Mouse (Mus musculus): ENCODE data around the gene Igsf23. TPM values are rescaled to one million over a fixed set of nuclear protein-coding genes. Genes with fewer than 3 reads are reported as not detected.
"Not testable (repeated sequence)": the region's sequence is repeated elsewhere in the genome, so short reads cannot be mapped to it uniquely, and the experiment has no call there.

The Igsf23 gene
- polyA plus RNA-seq, 1 experiment from 2014 or later: 3.8 TPM

- Histone ChIP-seq H3K9ac (ENCODE audit: low read length) (no peak overlapping the region), H3K9me3 (replicated peaks; ENCODE audit: control insufficient read depth, low read length) (no peaks in the 10 kb centered on the region), H3K36me3 (ENCODE audit: control insufficient read depth, insufficient read depth, low read length) (no peaks in the 10 kb centered on the region), H3K4me1 (ENCODE audit: control insufficient read depth, insufficient read depth, low read length) (no peaks in the 10 kb centered on the region), H3K27ac (ENCODE audit: low read length) (no peak overlapping the region), H3K27me3 (ENCODE audit: control insufficient read depth, insufficient read depth, low read length) (no peaks in the 10 kb centered on the region), H3K4me3 (replicated peaks; ENCODE audit: low read length) (no peak overlapping the region), H3K4me2 (ENCODE audit: low read depth, low read length) (no peak overlapping the region)
- ATAC-seq (ENCODE audit: insufficient read depth, low FRiP score): peak; percentile 48; the same call in 1 of the 2 replicates
- WGBS: 14% methylated on average over 5 of the region's 6 CpGs
Observed at GRCm38 (mm10) chr7:19940256-19940655, 10.3 kb downstream of the Igsf23 start.

DNA sequence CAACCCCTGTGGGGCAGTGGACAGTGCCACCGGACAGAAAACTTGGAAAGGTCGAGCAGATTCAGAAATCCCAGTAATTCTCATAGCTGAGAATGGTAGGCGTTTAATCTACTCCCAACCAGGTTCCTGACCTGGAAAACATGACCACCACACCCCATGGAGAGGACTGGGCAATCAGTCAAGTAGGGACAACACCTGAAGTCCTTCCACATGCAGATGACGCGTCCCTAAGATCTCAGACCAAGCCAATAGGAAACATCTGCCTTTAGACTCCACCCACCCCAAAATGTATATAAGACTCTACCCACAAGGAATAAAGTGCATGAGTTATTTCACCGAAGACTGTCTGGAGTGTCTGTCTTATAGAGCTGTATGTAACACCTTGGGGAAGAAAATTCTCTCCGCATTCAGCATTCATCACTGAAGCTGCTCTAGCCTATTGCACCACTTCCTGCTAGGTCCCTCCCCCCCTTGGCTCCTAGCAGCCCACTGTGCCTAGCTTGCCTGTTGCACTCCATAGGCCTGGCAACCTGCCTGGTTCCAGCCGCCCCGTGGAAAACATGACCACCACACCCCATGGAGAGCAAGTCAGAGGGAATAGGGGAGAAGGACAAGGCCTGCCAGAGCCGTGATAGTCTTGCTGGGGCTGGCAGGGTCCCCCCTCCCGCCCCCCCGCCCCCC is 10.9 kb downstream of the Igsf23 start:
- peak; percentile 51; the same call in 1 of the 2 replicates for ATAC-seq (ENCODE audit: insufficient read depth, low FRiP score)
- Histone ChIP-seq H3K27me3 (ENCODE audit: control insufficient read depth, insufficient read depth, low read length) (no peaks in the 10 kb centered on the region), H3K36me3 (ENCODE audit: control insufficient read depth, insufficient read depth, low read length) (no peaks in the 10 kb centered on the region), H3K4me1 (ENCODE audit: control insufficient read depth, insufficient read depth, low read length) (no peaks in the 10 kb centered on the region), H3K4me2 (ENCODE audit: low read depth, low read length) (no peak overlapping the region), H3K9me3 (replicated peaks; ENCODE audit: control insufficient read depth, low read length) (no peaks in the 10 kb centered on the region), H3K27ac (ENCODE audit: low read length) (no peak overlapping the region), H3K9ac (ENCODE audit: low read length) (no peak overlapping the region), H3K4me3 (replicated peaks; ENCODE audit: low read length) (no peak overlapping the region)
- 47% methylated on average over 11 of the region's 12 CpGs for WGBS

DNA sequence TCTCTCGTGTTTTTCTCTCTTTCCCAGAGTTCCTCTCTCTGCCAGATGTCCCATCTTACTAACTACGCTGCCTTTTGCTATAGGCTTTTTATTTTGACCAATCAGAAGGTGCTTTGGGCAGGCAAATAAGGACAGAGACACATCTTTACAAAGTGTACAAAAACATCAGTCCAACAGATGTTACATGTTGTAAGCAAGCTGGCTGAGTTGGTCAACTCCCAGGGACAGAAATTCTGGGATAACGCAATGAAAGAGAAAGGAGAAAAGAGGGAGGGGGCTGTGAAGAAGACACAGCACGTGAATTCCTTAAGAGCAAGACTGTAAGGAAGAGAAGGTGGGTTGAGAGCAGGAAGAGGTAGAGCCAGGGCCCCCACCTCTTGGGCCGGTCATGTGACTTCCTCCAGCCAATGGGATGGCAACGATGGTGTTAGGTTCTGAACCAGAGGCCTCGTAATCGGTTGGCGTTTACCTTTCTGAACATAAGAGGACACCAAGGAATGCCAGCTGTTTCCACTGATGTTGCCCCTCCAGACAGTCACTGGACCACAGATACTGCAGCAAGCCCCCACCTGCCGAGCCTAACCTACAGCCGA is 13.2 kb downstream of the Igsf23 start:
- Histone ChIP-seq H3K4me1 (ENCODE audit: control insufficient read depth, insufficient read depth, low read length) (peaks cover 5% of the 10 kb centered on the region), H3K36me3 (ENCODE audit: control insufficient read depth, insufficient read depth, low read length) (no peaks in the 10 kb centered on the region), H3K9me3 (replicated peaks; ENCODE audit: control insufficient read depth, low read length) (no peaks in the 10 kb centered on the region), H3K27ac (ENCODE audit: low read length) (no peak overlapping the region), H3K9ac (ENCODE audit: low read length) (no peak overlapping the region), H3K4me2 (ENCODE audit: low read depth, low read length) (no peak overlapping the region), H3K27me3 (ENCODE audit: control insufficient read depth, insufficient read depth, low read length) (no peaks in the 10 kb centered on the region), H3K4me3 (replicated peaks; ENCODE audit: low read length) (no peak overlapping the region)
- 80% methylated on average over 11 of the region's 11 CpGs for WGBS
- ATAC-seq (ENCODE audit: insufficient read depth, low FRiP score): no peak

DNA sequence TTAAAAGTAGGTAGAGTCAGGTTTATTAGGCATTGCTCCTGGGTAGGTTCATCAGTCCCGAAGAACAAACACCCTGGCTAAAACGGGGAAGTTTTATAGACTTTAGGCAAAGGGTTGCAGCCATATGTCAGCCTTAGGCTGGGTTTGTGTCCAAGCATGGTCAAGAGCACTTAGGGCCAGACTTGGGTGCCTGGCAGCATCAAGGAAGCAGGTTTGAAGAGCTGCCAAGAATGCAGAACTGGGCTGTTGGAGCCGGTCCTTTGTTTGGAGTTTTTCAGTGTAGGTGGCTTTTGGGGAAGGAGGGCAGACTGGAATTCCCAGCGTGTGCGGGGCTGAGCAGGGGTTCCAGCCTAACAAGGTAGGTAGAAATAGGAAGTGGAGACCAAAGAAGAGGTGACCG is 14.6 kb downstream of the Igsf23 start:
- no peak overlapping the region for H3K4me3 ChIP-seq (replicated peaks; ENCODE audit: low read length)
- H3K27me3 ChIP-seq (ENCODE audit: control insufficient read depth, insufficient read depth, low read length): no peaks in the 10 kb centered on the region
- no peaks in the 10 kb centered on the region for H3K36me3 ChIP-seq (ENCODE audit: control insufficient read depth, insufficient read depth, low read length)
- peaks cover 5% of the 10 kb centered on the region for H3K4me1 ChIP-seq (ENCODE audit: control insufficient read depth, insufficient read depth, low read length)
- H3K9ac ChIP-seq (ENCODE audit: low read length): no peak overlapping the region
- 61% methylated on average over 6 of the region's 6 CpGs for WGBS
- no peaks in the 10 kb centered on the region for H3K9me3 ChIP-seq (replicated peaks; ENCODE audit: control insufficient read depth, low read length)
- no peak for ATAC-seq (ENCODE audit: insufficient read depth, low FRiP score)
- peak overlapping the region; percentile 6; the same call in 1 of the 2 replicates for H3K27ac ChIP-seq (ENCODE audit: low read length)
- H3K4me2 ChIP-seq (ENCODE audit: low read depth, low read length): no peak overlapping the region

DNA sequence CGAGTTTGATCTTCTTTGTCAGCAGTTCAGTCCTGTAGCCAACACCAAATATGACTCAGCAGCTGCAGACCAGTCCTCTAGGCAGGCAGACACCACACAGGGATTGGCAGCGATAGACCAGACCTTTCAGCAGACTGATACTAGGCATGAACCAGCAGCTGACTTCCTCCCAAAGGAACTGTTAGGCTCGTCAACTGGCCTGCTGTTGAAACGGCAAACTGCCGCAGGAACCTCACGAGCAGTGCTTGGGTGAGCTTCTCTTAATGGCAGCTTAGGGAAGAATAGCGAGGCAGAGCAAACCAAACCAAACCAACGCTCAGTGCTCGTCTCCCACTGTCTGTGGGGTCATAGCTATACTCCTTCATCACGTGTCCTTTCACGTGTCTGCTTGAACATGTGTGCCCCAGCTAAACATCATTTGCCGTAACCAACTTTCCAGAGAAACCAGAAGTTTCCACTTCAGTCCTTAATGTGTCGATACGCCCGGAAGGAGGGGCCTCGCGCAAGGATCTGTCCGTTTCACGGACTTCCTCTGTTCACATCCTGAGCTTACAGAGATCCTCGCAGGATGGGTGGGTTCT is 15.3 kb downstream of the Igsf23 start:
- Histone ChIP-seq H3K36me3 (ENCODE audit: control insufficient read depth, insufficient read depth, low read length) (no peaks in the 10 kb centered on the region), H3K27ac (ENCODE audit: low read length) (peak overlapping the region; percentile 0; the same call in 1 of the 2 replicates)
- WGBS: 67% methylated on average over 20 of the region's 20 CpGs

GRCm38 (mm10) chr7:19932877-19933809 is 17.4 kb downstream of the Igsf23 start:
- Histone ChIP-seq H3K4me2 (ENCODE audit: low read depth, low read length) (peak overlapping the region; percentile 49), H3K9me3 (replicated peaks; ENCODE audit: control insufficient read depth, low read length) (no peaks in the 10 kb centered on the region), H3K27ac (ENCODE audit: low read length) (peak overlapping the region; percentile 62), H3K27me3 (ENCODE audit: control insufficient read depth, insufficient read depth, low read length) (no peaks in the 10 kb centered on the region), H3K36me3 (ENCODE audit: control insufficient read depth, insufficient read depth, low read length) (no peaks in the 10 kb centered on the region), H3K9ac (ENCODE audit: low read length) (peak overlapping the region; percentile 46; the same call in 1 of the 2 replicates), H3K4me1 (ENCODE audit: control insufficient read depth, insufficient read depth, low read length) (peaks cover 5% of the 10 kb centered on the region), H3K4me3 (replicated peaks; ENCODE audit: low read length) (peak overlapping the region; percentile 27; the same call in 1 of the 2 replicates)
- peak; percentile 89 for ATAC-seq (ENCODE audit: insufficient read depth, low FRiP score)
- WGBS: 14% methylated on average over 21 of the region's 21 CpGs

More for the DNA sequence above, 15.3 kb downstream of the Igsf23 start:
- Histone ChIP-seq H3K4me2 (ENCODE audit: low read depth, low read length) (no peak overlapping the region), H3K27me3 (ENCODE audit: control insufficient read depth, insufficient read depth, low read length) (no peaks in the 10 kb centered on the region), H3K9me3 (replicated peaks; ENCODE audit: control insufficient read depth, low read length) (no peaks in the 10 kb centered on the region), H3K4me1 (ENCODE audit: control insufficient read depth, insufficient read depth, low read length) (peaks cover 5% of the 10 kb centered on the region), H3K9ac (ENCODE audit: low read length) (no peak overlapping the region), H3K4me3 (replicated peaks; ENCODE audit: low read length) (no peak overlapping the region)
- no peak for ATAC-seq (ENCODE audit: insufficient read depth, low FRiP score)

DNA sequence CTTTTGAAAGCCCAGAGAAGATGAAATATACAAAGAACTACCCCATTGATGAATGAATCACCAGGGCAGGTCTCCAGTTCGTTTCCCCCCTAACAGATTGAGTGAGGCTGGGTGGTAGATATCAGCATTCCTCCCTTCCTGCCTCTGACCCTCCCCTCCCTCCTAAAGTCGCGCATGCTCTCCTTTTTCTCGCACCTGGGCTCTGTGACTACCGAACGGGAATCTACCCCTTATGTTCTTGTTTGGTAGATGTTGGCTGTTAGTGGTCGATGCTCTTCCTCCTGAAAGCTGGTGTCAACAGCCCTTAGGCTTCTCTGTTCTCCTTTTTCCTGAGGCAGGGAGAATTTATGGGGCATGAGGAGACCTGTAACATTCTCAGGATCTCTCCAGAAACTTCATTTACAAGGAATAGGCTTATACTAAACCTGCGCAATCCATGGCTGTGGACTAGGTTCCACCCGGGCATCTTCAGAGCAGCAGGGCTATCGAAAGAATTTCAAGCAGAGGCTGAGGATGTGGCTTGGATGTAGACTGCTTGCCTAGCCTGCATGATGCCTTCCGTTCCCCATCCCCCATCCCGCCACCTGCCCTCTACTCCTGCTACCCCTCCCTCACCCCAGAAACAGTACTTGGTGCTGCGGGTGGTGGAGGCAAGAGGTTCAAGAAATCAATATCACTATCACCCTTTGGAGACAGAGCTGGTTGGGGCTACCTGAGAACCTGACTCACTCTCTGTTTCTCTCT is 18.3 kb downstream of the Igsf23 start:
- Histone ChIP-seq H3K9ac (ENCODE audit: low read length) (no peak overlapping the region), H3K4me1 (ENCODE audit: control insufficient read depth, insufficient read depth, low read length) (peaks cover 5% of the 10 kb centered on the region), H3K4me2 (ENCODE audit: low read depth, low read length) (no peak overlapping the region; the same call in 1 of the 2 replicates), H3K9me3 (replicated peaks; ENCODE audit: control insufficient read depth, low read length) (no peaks in the 10 kb centered on the region), H3K36me3 (ENCODE audit: control insufficient read depth, insufficient read depth, low read length) (no peaks in the 10 kb centered on the region), H3K27me3 (ENCODE audit: control insufficient read depth, insufficient read depth, low read length) (no peaks in the 10 kb centered on the region), H3K4me3 (replicated peaks; ENCODE audit: low read length) (no peak overlapping the region), H3K27ac (ENCODE audit: low read length) (no peak overlapping the region)
- ATAC-seq (ENCODE audit: insufficient read depth, low FRiP score): peak; percentile 11; the same call in 1 of the 2 replicates
- 15% methylated on average over 13 of the region's 13 CpGs for WGBS

- H3K36me3 ChIP-seq (ENCODE audit: control insufficient read depth, insufficient read depth, low read length); ATAC-seq (ENCODE audit: insufficient read depth, low FRiP score); H3K4me3 ChIP-seq (replicated peaks; ENCODE audit: low read length); H3K4me2 ChIP-seq (ENCODE audit: low read depth, low read length); H3K27me3 ChIP-seq (ENCODE audit: control insufficient read depth, insufficient read depth, low read length); H3K4me1 ChIP-seq (ENCODE audit: control insufficient read depth, insufficient read depth, low read length); H3K9me3 ChIP-seq (replicated peaks; ENCODE audit: control insufficient read depth, low read length); H3K9ac ChIP-seq (ENCODE audit: low read length); H3K27ac ChIP-seq (ENCODE audit: low read length): not testable (repeated sequence)
- WGBS: 59% methylated on average over 6 of the region's 6 CpGs
Observed at GRCm38 (mm10) chr7:19930481-19930880, 20.1 kb downstream of the Igsf23 start.

Measured in stomach, embryonic 16.5 days (tissue).